In genomic region chr19:59850696-59851095, GRCm38 (mm10) we compare ENCODE assay signal across 16 mouse cellular contexts.
"Had no signal": no experiment of that assay in that cellular context is flagged by ENCODE, and none has a peak within 500 bp of the region (broad histone marks: within the 10 kb centered on the region; RNA-seq: fewer than 3 reads in every experiment).

No protein-coding gene starts in this region.

- H3K9me3 ChIP-seq: midbrain, embryonic 10.5 days; midbrain, embryonic 13.5 days; neural tube, embryonic 13.5 days; neural tube, embryonic 15.5 days had no signal

- ATAC-seq: midbrain, embryonic 13.5 days; midbrain, embryonic 16.5 days had no signal

- H3K27ac ChIP-seq: liver, embryonic 14.5 days; midbrain, embryonic 10.5 days; midbrain, embryonic 13.5 days; neural tube, embryonic 13.5 days; neural tube, embryonic 15.5 days had no signal

- H3K27me3 ChIP-seq: midbrain, embryonic 13.5 days; neural tube, embryonic 13.5 days; neural tube, embryonic 15.5 days had no signal

- H3K4me2 ChIP-seq: lung, embryonic 14.5 days; midbrain, embryonic 13.5 days; neural tube, embryonic 13.5 days; neural tube, embryonic 15.5 days had no signal

- H3K36me3 ChIP-seq: midbrain, embryonic 10.5 days; midbrain, embryonic 13.5 days; neural tube, embryonic 13.5 days; neural tube, embryonic 15.5 days had no signal

- H3K9ac ChIP-seq: liver, embryonic 14.5 days; lung, embryonic 14.5 days; midbrain, embryonic 13.5 days; neural tube, embryonic 13.5 days; neural tube, embryonic 15.5 days had no signal

- H3K4me1 ChIP-seq: midbrain, embryonic 13.5 days; neural tube, embryonic 13.5 days; neural tube, embryonic 15.5 days had no signal

- H3K4me3 ChIP-seq: midbrain, embryonic 10.5 days; midbrain, embryonic 13.5 days; myocyte; neural tube, embryonic 13.5 days; neural tube, embryonic 15.5 days had no signal

- DNase-seq: lung, embryonic 14.5 days; retina, postnatal 1 day; right cerebral cortex, adult 18-20 months; right cerebral cortex, postnatal 25 days; right cerebral cortex, postnatal 4 days; spleen, adult 18-20 months; thymus, adult 2 months; thymus, postnatal 25 days; thymus, postnatal 4 days had no signal
